Mouse (Mus musculus) left cerebral cortex, postnatal 36 days (tissue): ENCODE results near the gene Ifitm2. TPM values are rescaled to one million over a fixed set of nuclear protein-coding genes. Genes with fewer than 3 reads are reported as not detected.
"Not testable (repeated sequence)": the region's sequence is repeated elsewhere in the genome, so short reads cannot be mapped to it uniquely, and the experiment has no call there.

Experiments used
- DNase-seq, 2 experiments: peaks; one replicate each; pipeline ENCODE4 v3.0.0; 2021 to 2022; ENCODE audit warnings: low spot score in 2 of 2, mixed read lengths in 1 of 2
- intact Hi-C: fragments of 180-260 bp; cut with DNase I; formaldehyde crosslinking; loops from one replicate; pipeline ENCODE4 v1.15.1; 2025
- total RNA-seq, 2 experiments: library from RNA; stranded (reverse); gene quantifications; 2 replicates each; pipeline ENCODE4 v1.2.3; 2021

The Ifitm2 gene
- total RNA-seq, 2 experiments from 2014 or later, result 12.3 to 14.0 TPM

- intact Hi-C loops, result no loop called here
- DNase-seq, result no peak
These were observed 15.8 kb upstream of the Ifitm2 start for GRCm38 (mm10) chr7:140971479-140972171.

GRCm38 (mm10) chr7:140970931-140971330 is 15.1 kb upstream of the Ifitm2 start:
- DNase-seq, result no peak
- intact Hi-C loops, result no loop called here

- intact Hi-C loops, DNase-seq: not testable (repeated sequence)
These were observed 12.9 kb upstream of the Ifitm2 start for GRCm38 (mm10) chr7:140968710-140969109.

- intact Hi-C loops, result no loop called here
- DNase-seq, result no peak
These were observed 12.2 kb upstream of the Ifitm2 start for GRCm38 (mm10) chr7:140967862-140968591.

GRCm38 (mm10) chr7:140966921-140967320 is 11.1 kb upstream of the Ifitm2 start, which contains the start of gene Ifitm1:
Ifitm1 (plus strand) TSS chr7:140967221.
- no peak for DNase-seq
- intact Hi-C loops, result no loop called here

GRCm38 (mm10) chr7:140962733-140963132 is 6.9 kb upstream of the Ifitm2 start:
- DNase-seq, result no peak
- intact Hi-C loops, result loop anchor here (5.0 kb wide), 1 partner anchor 45 kb away; no protein-coding TSS in a partner anchor

GRCm38 (mm10) chr7:140961416-140961815 is 5.6 kb upstream of the Ifitm2 start:
- intact Hi-C loops, result loop anchor here (5.0 kb wide), 1 partner anchor 46 kb away; no protein-coding TSS in a partner anchor
- DNase-seq, result no peak

- DNase-seq, result no peak
- intact Hi-C loops, result loop anchor here (5.0 kb wide), 1 partner anchor 47 kb away; no protein-coding TSS in a partner anchor
These were observed 4.2 kb upstream of the Ifitm2 start for GRCm38 (mm10) chr7:140960026-140960425.

GRCm38 (mm10) chr7:140959181-140959901 is 3.6 kb upstream of the Ifitm2 start:
- no peak for DNase-seq
- intact Hi-C loops, result loop anchor here (1.0 kb wide), 1 partner anchor 89 kb away; no protein-coding TSS in a partner anchor

- intact Hi-C loops, result no loop called here
- no peak for DNase-seq
These were observed 726 bp upstream of the Ifitm2 start for GRCm38 (mm10) chr7:140956556-140956869.

- DNase-seq, result no peak
- intact Hi-C loops, result no loop called here
These were observed 445 bp downstream of the Ifitm2 start for GRCm38 (mm10) chr7:140955342-140955741.

- intact Hi-C loops, result no loop called here
- DNase-seq, result no peak
These were observed 1.1 kb downstream of the Ifitm2 start for GRCm38 (mm10) chr7:140954733-140955071.

GRCm38 (mm10) chr7:140953800-140954732 is 1.7 kb downstream of the Ifitm2 start:
- DNase-seq, result no peak
- intact Hi-C loops, result no loop called here

- no peak for DNase-seq
- intact Hi-C loops, result no loop called here
These were observed 2.7 kb downstream of the Ifitm2 start for GRCm38 (mm10) chr7:140953133-140953532.

- DNase-seq, result no peak
- intact Hi-C loops, result no loop called here
These were observed 3.3 kb downstream of the Ifitm2 start for GRCm38 (mm10) chr7:140952441-140952840.

GRCm38 (mm10) chr7:140951765-140952164 is 4.0 kb downstream of the Ifitm2 start:
- DNase-seq, result no peak
- intact Hi-C loops, result no loop called here

- DNase-seq, result no peak
- intact Hi-C loops, result no loop called here
These were observed 4.7 kb downstream of the Ifitm2 start for GRCm38 (mm10) chr7:140951051-140951450.

GRCm38 (mm10) chr7:140949824-140950530 is 5.8 kb downstream of the Ifitm2 start, which contains the start of gene Ifitm5:
Ifitm5 (minus strand) TSS chr7:140950291.
- intact Hi-C loops, result no loop called here
- DNase-seq, result no peak

GRCm38 (mm10) chr7:140949255-140949654 is 6.5 kb downstream of the Ifitm2 start:
- intact Hi-C loops, result no loop called here
- DNase-seq, result no peak
